Mouse (Mus musculus) limb, embryonic 15.5 days (tissue): ENCODE measurements around the gene Fbxw8. TPM values are rescaled to one million over a fixed set of nuclear protein-coding genes. Genes with fewer than 3 reads are reported as not detected.
A peak's percentile ranks its signal among the peaks of the same experiment; 100 is the strongest.

Source experiments
- ATAC-seq: fragments of 200-750 bp; cut with Nextera tagmentation; 2 replicates; pipeline ENCODE4 v1.8.0; 2017; ENCODE audit warnings: low read depth, moderate TSS enrichment; ENCODE audit not compliant: insufficient number of reproducible peaks, low FRiP score, low TSS enrichment
- H3K27ac ChIP-seq: fragments of 300-500 bp; sonication (generic); 2 replicates; pipeline ENCODE4 v1.5.1; 2015; ENCODE audit warnings: moderate library complexity, mild to moderate bottlenecking, inconsistent platforms
- H3K27me3 ChIP-seq: fragments of 300-500 bp; sonication (generic); 2 replicates; pipeline ENCODE4 v1.6.1; 2015; ENCODE audit warnings: inconsistent platforms
- H3K36me3 ChIP-seq: fragments of 300-500 bp; sonication (generic); 2 replicates; pipeline ENCODE4 v1.6.1; 2015; ENCODE audit warnings: inconsistent platforms
- H3K4me1 ChIP-seq: fragments of 300-500 bp; sonication (generic); 2 replicates; pipeline ENCODE4 v1.6.1; 2015; ENCODE audit warnings: inconsistent platforms
- H3K4me2 ChIP-seq: fragments of 300-500 bp; sonication (generic); 2 replicates; pipeline ENCODE4 v1.6.1; 2015; ENCODE audit warnings: mild to moderate bottlenecking, inconsistent platforms
- H3K4me3 ChIP-seq: fragments of 300-500 bp; sonication (generic); 2 replicates; pipeline ENCODE4 v1.5.1; 2015; ENCODE audit warnings: mild to moderate bottlenecking, inconsistent platforms
- H3K9ac ChIP-seq: fragments of 300-500 bp; sonication (generic); 2 replicates; pipeline ENCODE4 v1.6.1; 2015; ENCODE audit warnings: inconsistent platforms
- H3K9me3 ChIP-seq: fragments of 300-500 bp; sonication (generic); 2 replicates; pipeline ENCODE4 v1.6.1; 2016; ENCODE audit warnings: inconsistent platforms
- WGBS: fragments of 180-500 bp; shearing (Covaris S2); methylation state at CpG from one replicate; pipeline ENCODE4 v1.1.7; 2015; 5-methylcytosine and 5-hydroxymethylcytosine counted together
- polyA plus RNA-seq: library from polyadenylated mRNA; unstranded; fragments of >200 nt; fragmentation: Nextera tagmentation; extraction: Ambion mirVana; gene quantifications from 2 replicates; pipeline ENCODE4 v1.2.1, GENCODE M21; 2015

Fbxw8 gene
- polyA plus RNA-seq, result 20.7 and 26.3 TPM in 2 replicates

- peaks cover 12% of the 10 kb centered on the region for H3K36me3 ChIP-seq
- H3K9ac ChIP-seq, result peak within 1 kb of the TSS; percentile 93
- ATAC-seq, result 0 out of 2 replicates have a peak, but pooled peaks have one; percentile 45
- H3K9me3 ChIP-seq, result no peaks in the 10 kb centered on the region
- H3K4me2 ChIP-seq, result peak within 1 kb of the TSS; percentile 56
- H3K4me3 ChIP-seq, result peak within 1 kb of the TSS; percentile 95
- H3K27me3 ChIP-seq, result no peaks in the 10 kb centered on the region
- peaks cover 18% of the 10 kb centered on the region for H3K4me1 ChIP-seq
- WGBS, result under 1% methylated on average over 67 of the region's 67 CpGs
- peak within 1 kb of the TSS; percentile 64; the same call in 1 of the 2 replicates for H3K27ac ChIP-seq
Observed at GRCm38 (mm10) chr5:118154839-118155564, at the start of gene Fbxw8. TSS of gene Fbxw8 (minus strand) at chr5:118155464.

- no peak for ATAC-seq
- H3K27ac ChIP-seq, result no peak overlapping the region
- 63% methylated on average over 16 of the region's 16 CpGs for WGBS
- H3K9ac ChIP-seq, result no peak overlapping the region
- no peaks in the 10 kb centered on the region for H3K9me3 ChIP-seq
- H3K36me3 ChIP-seq, result peaks cover 10% of the 10 kb centered on the region
- no peak overlapping the region for H3K4me3 ChIP-seq
- H3K27me3 ChIP-seq, result no peaks in the 10 kb centered on the region
- H3K4me2 ChIP-seq, result no peak overlapping the region
- H3K4me1 ChIP-seq, result 0 out of 2 replicates have a peak, but pooled peaks cover 4% of the 10 kb centered on the region
Observed at GRCm38 (mm10) chr5:118204675-118205440, 49.6 kb upstream of the Fbxw8 start.

DNA sequence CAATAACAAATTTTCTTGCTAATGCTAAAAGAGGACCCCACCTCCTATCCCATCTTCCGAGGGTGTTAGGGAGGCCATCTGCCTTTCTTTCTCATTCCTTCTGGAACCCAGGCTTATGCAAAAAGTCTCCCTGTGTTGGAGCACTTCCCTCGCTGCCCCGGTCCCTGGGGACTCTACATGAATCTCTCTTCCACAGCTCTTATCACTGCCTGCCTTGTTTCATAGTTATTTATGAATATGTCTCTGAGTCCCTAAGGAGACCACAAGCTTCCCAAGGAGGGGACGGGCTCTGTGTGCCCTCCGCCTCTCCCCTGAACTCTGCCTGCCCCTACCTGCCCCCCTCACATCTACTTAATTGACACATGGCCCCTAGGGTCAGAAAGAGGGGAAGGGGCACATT is 44.4 kb upstream of the Fbxw8 start:
- WGBS, result 58% methylated on average over 5 of the region's 5 CpGs
- H3K4me1 ChIP-seq, result no peaks in the 10 kb centered on the region
- no peak for ATAC-seq
- no peak overlapping the region for H3K4me2 ChIP-seq
- no peaks in the 10 kb centered on the region for H3K27me3 ChIP-seq
- H3K27ac ChIP-seq, result no peak overlapping the region
- peaks cover 10% of the 10 kb centered on the region for H3K36me3 ChIP-seq
- H3K9ac ChIP-seq, result no peak overlapping the region
- H3K9me3 ChIP-seq, result no peaks in the 10 kb centered on the region
- H3K4me3 ChIP-seq, result no peak overlapping the region

DNA sequence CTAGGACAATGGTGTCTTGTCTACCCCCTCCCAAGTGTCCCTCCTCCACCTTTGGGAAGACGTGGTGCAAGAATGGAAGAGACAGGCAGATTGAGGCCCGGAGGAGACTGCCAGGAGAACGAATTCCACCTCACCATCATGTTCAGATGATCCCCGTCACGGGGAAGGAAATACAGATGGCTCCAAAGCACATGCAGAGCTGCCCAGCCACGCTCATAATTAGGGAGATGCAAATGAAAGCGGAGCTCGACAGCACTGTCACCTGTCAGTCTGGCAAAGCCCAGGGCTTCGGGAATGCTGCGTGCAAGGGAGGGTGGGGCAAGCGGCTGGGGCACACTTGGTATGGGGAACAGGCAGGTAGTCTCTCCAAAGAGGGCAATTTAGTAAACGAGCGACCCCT is 42.2 kb upstream of the Fbxw8 start:
- Histone ChIP-seq H3K9me3 (no peaks in the 10 kb centered on the region), H3K4me2 (no peak overlapping the region), H3K36me3 (peaks cover 13% of the 10 kb centered on the region), H3K4me3 (no peak overlapping the region), H3K27me3 (peaks cover 12% of the 10 kb centered on the region; the same call in 1 of the 2 replicates), H3K9ac (no peak overlapping the region), H3K4me1 (no peaks in the 10 kb centered on the region), H3K27ac (no peak overlapping the region)
- ATAC-seq, result no peak
- whole genome bisulfite sequencing, result 64% methylated on average over 13 of the region's 13 CpGs

DNA sequence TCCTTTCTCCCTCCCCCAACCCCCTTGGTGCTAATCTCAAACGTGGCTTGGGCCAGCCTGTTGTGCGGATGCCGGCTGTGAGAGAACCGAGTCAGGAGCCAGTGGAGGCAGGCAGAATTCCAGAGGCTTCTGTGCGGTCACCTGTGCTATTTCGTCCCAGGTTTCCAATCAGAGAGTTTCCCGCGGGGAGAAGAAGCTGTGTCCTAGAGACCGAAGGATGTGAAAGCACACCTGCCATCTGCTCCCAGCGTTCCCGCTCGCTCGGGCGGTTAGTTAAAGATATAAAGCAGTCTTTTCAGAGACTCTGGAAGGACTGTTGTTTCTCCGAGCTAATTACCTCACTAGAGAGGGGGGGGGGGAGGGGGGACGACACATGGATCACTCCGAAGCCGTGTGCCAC is 37.0 kb upstream of the Fbxw8 start:
- Histone ChIP-seq H3K4me2 (no peak overlapping the region), H3K36me3 (0 out of 2 replicates have a peak, but pooled peaks cover 3% of the 10 kb centered on the region), H3K27ac (no peak overlapping the region), H3K9ac (no peak overlapping the region), H3K4me1 (no peaks in the 10 kb centered on the region), H3K4me3 (no peak overlapping the region), H3K9me3 (no peaks in the 10 kb centered on the region), H3K27me3 (peaks cover 21% of the 10 kb centered on the region)
- 24% methylated on average over 18 of the region's 18 CpGs for WGBS
- ATAC-seq, result no peak

DNA sequence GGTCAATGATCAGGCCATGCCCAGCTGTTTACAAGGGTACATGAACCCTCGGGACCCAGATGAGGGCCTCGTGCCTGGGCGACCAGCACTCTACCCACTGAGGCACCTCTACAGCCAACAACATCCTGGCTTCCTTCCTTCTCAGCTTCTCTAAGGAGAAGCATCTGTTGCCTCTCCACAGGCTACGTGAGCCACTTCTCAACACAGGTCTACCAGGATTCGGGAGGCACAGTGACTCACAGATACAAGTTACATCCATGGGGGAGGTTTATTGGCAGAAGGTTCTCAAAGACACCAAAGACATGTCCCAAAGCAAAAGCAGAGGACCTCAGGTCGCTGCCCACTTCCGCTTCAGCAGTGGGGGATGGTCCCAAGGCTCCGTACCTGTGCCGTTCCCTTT is 35.2 kb upstream of the Fbxw8 start:
- 0 out of 2 replicates have a peak, but pooled peaks cover 5% of the 10 kb centered on the region for H3K4me1 ChIP-seq
- 69% methylated on average over 9 of the region's 9 CpGs for WGBS
- H3K9me3 ChIP-seq, result no peaks in the 10 kb centered on the region
- H3K9ac ChIP-seq, result no peak overlapping the region
- no peak overlapping the region for H3K4me2 ChIP-seq
- 0 out of 2 replicates have a peak, but pooled peaks cover 3% of the 10 kb centered on the region for H3K36me3 ChIP-seq
- no peak overlapping the region for H3K27ac ChIP-seq
- H3K4me3 ChIP-seq, result no peak overlapping the region
- no peak for ATAC-seq
- peaks cover 21% of the 10 kb centered on the region for H3K27me3 ChIP-seq

DNA sequence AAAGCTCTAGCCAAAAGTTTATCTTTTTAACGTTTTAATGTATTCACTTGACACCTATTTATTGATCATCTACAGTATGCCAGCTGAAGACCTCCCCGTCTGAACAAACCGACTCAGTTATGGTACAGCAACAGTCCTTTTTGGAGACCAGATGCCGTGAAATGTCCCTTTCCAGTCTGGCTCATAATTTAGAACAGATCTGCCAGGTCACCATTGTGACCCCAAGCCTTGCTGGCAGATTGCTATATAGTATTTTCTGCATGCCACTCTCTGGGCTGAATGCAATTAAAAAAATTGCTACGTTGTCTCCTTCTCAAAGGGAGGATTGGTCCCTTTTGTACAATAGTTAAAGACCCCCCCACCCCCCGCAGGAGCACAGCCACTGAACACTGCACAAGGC is 33.1 kb upstream of the Fbxw8 start:
- 38% methylated on average over 6 of the region's 6 CpGs for WGBS
- Histone ChIP-seq H3K27ac (no peak overlapping the region), H3K36me3 (0 out of 2 replicates have a peak, but pooled peaks cover 3% of the 10 kb centered on the region), H3K4me3 (no peak overlapping the region), H3K9me3 (no peaks in the 10 kb centered on the region), H3K27me3 (peaks cover 18% of the 10 kb centered on the region), H3K4me2 (no peak overlapping the region), H3K9ac (no peak overlapping the region), H3K4me1 (0 out of 2 replicates have a peak, but pooled peaks cover 5% of the 10 kb centered on the region)
- ATAC-seq, result no peak

DNA sequence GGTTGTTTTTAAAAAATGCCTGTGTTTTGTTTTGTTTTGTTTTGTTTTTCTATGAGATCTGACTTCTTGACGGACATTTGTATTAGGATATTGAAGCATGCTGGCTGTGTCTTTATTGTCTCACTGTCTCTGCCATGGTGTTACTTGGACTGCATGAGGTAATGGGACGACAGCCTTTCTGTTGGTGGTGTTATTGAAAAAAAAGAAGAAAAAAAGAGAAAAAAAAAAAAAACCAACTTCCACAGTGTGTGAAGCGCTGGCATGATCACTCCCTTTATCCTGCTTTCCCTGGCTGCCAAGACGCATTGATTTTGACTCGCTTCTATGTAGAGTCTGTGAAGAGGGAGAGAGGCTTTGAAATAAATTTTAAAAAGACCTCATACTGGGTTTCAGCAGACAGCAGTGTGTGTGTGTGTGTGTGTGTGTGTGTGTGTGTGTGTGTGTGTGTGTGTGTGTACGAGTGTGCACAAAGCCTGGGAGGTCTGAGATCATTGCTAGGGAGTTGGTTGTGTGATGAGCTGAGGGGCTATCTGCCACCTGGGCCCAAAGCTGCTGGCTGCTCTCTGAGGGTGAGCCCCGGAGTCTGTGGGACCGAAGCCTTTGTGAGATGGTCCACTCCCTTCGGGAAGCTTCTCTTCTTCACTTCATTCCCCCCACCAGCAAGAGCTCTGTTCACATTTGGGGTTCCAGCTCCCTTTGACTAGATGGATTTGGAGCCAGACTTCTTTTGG is 31.8 kb upstream of the Fbxw8 start:
- no peak overlapping the region for H3K27ac ChIP-seq
- H3K4me1 ChIP-seq, result 0 out of 2 replicates have a peak, but pooled peaks cover 5% of the 10 kb centered on the region
- H3K4me2 ChIP-seq, result no peak overlapping the region
- no peaks in the 10 kb centered on the region for H3K36me3 ChIP-seq
- no peak overlapping the region for H3K4me3 ChIP-seq
- ATAC-seq, result no peak
- peaks cover 8% of the 10 kb centered on the region for H3K27me3 ChIP-seq
- WGBS, result 73% methylated on average over 9 of the region's 9 CpGs
- no peaks in the 10 kb centered on the region for H3K9me3 ChIP-seq
- no peak overlapping the region for H3K9ac ChIP-seq

- Histone ChIP-seq H3K27me3 (peaks cover 38% of the 10 kb centered on the region), H3K4me3 (no peak overlapping the region), H3K4me1 (peaks cover 7% of the 10 kb centered on the region; the same call in 1 of the 2 replicates), H3K36me3 (no peaks in the 10 kb centered on the region), H3K9me3 (0 out of 2 replicates have a peak, but pooled peaks cover 4% of the 10 kb centered on the region), H3K27ac (no peak overlapping the region), H3K9ac (no peak overlapping the region), H3K4me2 (no peak overlapping the region)
- ATAC-seq, result no peak
- 68% methylated on average over 7 of the region's 7 CpGs for WGBS
Observed at GRCm38 (mm10) chr5:118177640-118178039, 22.4 kb upstream of the Fbxw8 start.

DNA sequence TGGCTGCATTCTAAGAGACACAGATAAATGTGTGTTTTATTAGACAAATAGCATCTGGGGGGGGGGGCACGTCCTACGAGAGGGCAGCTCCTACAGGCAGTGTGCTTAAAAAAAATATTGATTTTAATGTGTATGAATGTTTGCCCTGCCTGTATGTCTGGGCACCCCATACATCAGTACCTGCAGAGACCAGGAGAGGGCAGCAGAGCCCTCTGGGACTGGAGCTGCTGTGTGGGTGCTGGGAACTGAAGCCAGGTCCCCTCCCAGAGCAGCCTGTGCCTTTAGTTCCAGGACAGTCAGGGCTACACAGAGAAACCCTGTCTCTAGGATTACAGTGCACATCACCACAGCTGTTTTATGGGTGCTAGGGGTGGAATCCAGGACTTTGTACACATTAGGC is 19.9 kb upstream of the Fbxw8 start:
- Histone ChIP-seq H3K4me2 (no peak overlapping the region), H3K4me1 (peaks cover 22% of the 10 kb centered on the region), H3K9ac (no peak overlapping the region), H3K27ac (no peak overlapping the region), H3K27me3 (peaks cover 58% of the 10 kb centered on the region), H3K9me3 (0 out of 2 replicates have a peak, but pooled peaks cover 4% of the 10 kb centered on the region), H3K36me3 (no peaks in the 10 kb centered on the region), H3K4me3 (no peak overlapping the region)
- no peak for ATAC-seq
- WGBS, result 26% methylated on average over 2 of the region's 2 CpGs

DNA sequence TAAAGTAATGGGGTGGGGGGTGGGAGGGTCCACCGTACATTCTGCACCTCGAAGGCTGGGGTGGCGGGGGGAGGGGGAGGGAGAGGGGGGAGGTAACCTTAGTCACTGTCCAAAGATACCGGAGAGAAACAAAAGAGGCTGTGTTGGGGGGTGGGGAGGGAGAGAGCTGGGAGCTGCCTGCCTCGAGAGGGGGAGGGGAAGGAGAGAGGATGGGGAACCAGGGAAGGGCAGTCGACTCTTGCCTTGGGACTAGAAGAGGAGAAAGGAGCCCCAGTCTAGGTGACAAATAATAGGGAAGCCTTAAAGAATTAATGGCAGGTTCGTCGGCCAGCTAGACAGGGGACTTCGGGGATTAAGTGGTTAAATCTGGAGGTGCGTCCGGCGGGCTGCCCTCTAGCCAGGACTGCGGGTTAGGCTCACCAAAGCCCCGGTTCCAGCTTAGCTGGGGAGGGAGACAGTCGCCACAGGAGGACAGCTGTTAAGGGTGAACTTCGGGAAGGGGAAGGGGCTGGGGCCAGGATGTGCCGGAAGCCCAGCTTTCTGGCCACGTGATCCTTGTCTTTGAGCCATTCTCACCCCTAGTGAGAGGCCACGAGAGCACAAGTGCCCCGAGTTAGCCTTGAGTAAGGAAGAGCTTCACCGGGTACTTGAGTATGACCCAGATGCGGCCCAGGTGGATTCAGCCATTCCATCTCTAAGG is 19.2 kb upstream of the Fbxw8 start:
- H3K27ac ChIP-seq, result no peak overlapping the region
- H3K9ac ChIP-seq, result no peak overlapping the region
- H3K36me3 ChIP-seq, result no peaks in the 10 kb centered on the region
- WGBS, result under 1% methylated on average over 22 of the region's 22 CpGs
- 0 out of 2 replicates have a peak, but pooled peaks cover 4% of the 10 kb centered on the region for H3K9me3 ChIP-seq
- H3K4me3 ChIP-seq, result peak overlapping the region; percentile 11
- peak overlapping the region; percentile 30 for H3K4me2 ChIP-seq
- ATAC-seq, result no peak
- peaks cover 63% of the 10 kb centered on the region for H3K27me3 ChIP-seq
- H3K4me1 ChIP-seq, result peaks cover 29% of the 10 kb centered on the region
